Mouse (Mus musculus): ENCODE results near the gene Nt5m. TPM values are rescaled to one million over a fixed set of nuclear protein-coding genes. Genes with fewer than 3 reads are reported as not detected.

Nt5m gene
- total and polyA plus RNA-seq, 3 experiments = 26.6 to 29.1 TPM; not detected in 1

- Histone ChIP-seq H3K9ac (ENCODE audit: control insufficient read depth, low read depth, low read length, poor library complexity, severe bottlenecking) (no peak overlapping the region), H3K79me2 (ENCODE audit: control insufficient read depth, insufficient read depth, low read length, poor library complexity) (peaks cover 5% of the 10 kb centered on the region), H3K4me1 (ENCODE audit: control insufficient read depth in 1 of 2, insufficient read depth in 2 of 2, low read length in 2 of 2) (peaks cover 0 to 2% of the 10 kb centered on the region in 2 experiments; a peak in 2 of 4 replicates), H3K4me3 (ENCODE audit: control insufficient read depth in 1 of 2, insufficient read depth in 1 of 2, low read depth in 2 of 2, low read length in 2 of 2) (no peak overlapping the region), H3K27me3 (ENCODE audit: control insufficient read depth in 1 of 2, insufficient read depth in 2 of 2, low read length in 2 of 2) (no peaks in the 10 kb centered on the region), H3K9me3 (replicated peaks; ENCODE audit: insufficient read depth, low read length) (no peaks in the 10 kb centered on the region), H3K27ac (ENCODE audit: control insufficient read depth, low read depth, low read length) (no peak overlapping the region), H3K36me3 (ENCODE audit: control insufficient read depth in 1 of 2, insufficient read depth in 2 of 2, low read length in 2 of 2) (peaks cover 2 to 28% of the 10 kb centered on the region in 2 experiments)
- no peak for DNase-seq (ENCODE audit: low read depth, low spot score)
- TF ChIP-seq POLR2AphosphoS2 (IDR thresholded peaks at IDR 0.05; ENCODE audit: low read length) (no peak), MYB (IDR thresholded peaks at IDR 0.05; ENCODE audit: low read depth, low read length) (no peak), HCFC1 (IDR thresholded peaks at IDR 0.05; ENCODE audit: low read depth, low read length) (no peak), ZKSCAN1 (IDR thresholded peaks at IDR 0.05; ENCODE audit: low read depth, low read length) (no peak), ZNF384 (IDR thresholded peaks at IDR 0.05; ENCODE audit: low read depth, low read length) (no peak), CHD1 (IDR thresholded peaks at IDR 0.05; ENCODE audit: low read depth, low read length) (no peak), CTCF (IDR thresholded peaks at IDR 0.05 in 2 of 3, conservative IDR thresholded peaks at IDR 0.05 in 1 of 3; ENCODE audit: control insufficient read depth in 1 of 3, insufficient read depth in 1 of 3, low read depth in 2 of 3, low read length in 3 of 3, poor library complexity in 1 of 3, severe bottlenecking in 1 of 3) (no peak)
Measured at GRCm38 (mm10) chr11:59803516-59803915, 35.7 kb upstream of the Nt5m start.

GRCm38 (mm10) chr11:59804409-59805110 is 34.7 kb upstream of the Nt5m start:
- Histone ChIP-seq H3K27ac (ENCODE audit: control insufficient read depth, low read depth, low read length) (no peak overlapping the region), H3K27me3 (ENCODE audit: control insufficient read depth in 1 of 2, insufficient read depth in 2 of 2, low read length in 2 of 2) (no peaks in the 10 kb centered on the region), H3K4me3 (ENCODE audit: control insufficient read depth in 1 of 2, insufficient read depth in 1 of 2, low read depth in 2 of 2, low read length in 2 of 2) (no peak overlapping the region), H3K79me2 (ENCODE audit: control insufficient read depth, insufficient read depth, low read length, poor library complexity) (peaks cover 13% of the 10 kb centered on the region), H3K4me1 (ENCODE audit: control insufficient read depth in 1 of 2, insufficient read depth in 2 of 2, low read length in 2 of 2) (peaks cover 0 to 6% of the 10 kb centered on the region in 2 experiments; a peak in 2 of 4 replicates), H3K36me3 (ENCODE audit: control insufficient read depth in 1 of 2, insufficient read depth in 2 of 2, low read length in 2 of 2) (peaks cover 5 to 22% of the 10 kb centered on the region in 2 experiments), H3K9ac (ENCODE audit: control insufficient read depth, low read depth, low read length, poor library complexity, severe bottlenecking) (no peak overlapping the region), H3K9me3 (replicated peaks; ENCODE audit: insufficient read depth, low read length) (no peaks in the 10 kb centered on the region)
- no peak for TF ChIP-seq TAL1 (IDR thresholded peaks at IDR 0.05; ENCODE audit: low read length)
- no peak for TF ChIP-seq JUND (IDR thresholded peaks at IDR 0.05; ENCODE audit: low read depth, low read length)
- TF ChIP-seq CHD1 (IDR thresholded peaks at IDR 0.05; ENCODE audit: low read depth, low read length) = no peak
- TF ChIP-seq NELFE (IDR thresholded peaks at IDR 0.05; ENCODE audit: low read depth, low read length) = no peak
- no peak for TF ChIP-seq ELF1 (IDR thresholded peaks at IDR 0.05; ENCODE audit: low read depth, low read length)
- no peak for TF ChIP-seq POLR2AphosphoS5 (IDR thresholded peaks at IDR 0.05; ENCODE audit: borderline replicate concordance, low read depth, low read length)
- no peak for TF ChIP-seq GATA1 (IDR thresholded peaks at IDR 0.05; ENCODE audit: low read depth, low read length)
- TF ChIP-seq KAT2A (conservative IDR thresholded peaks at IDR 0.05; ENCODE audit: low read depth, low read length) = no peak
- no peak for TF ChIP-seq ZKSCAN1 (IDR thresholded peaks at IDR 0.05; ENCODE audit: low read depth, low read length)
- TF ChIP-seq CHD2 (IDR thresholded peaks at IDR 0.05; ENCODE audit: low read length) = no peak
- no peak for TF ChIP-seq ZMIZ1 (IDR thresholded peaks at IDR 0.05; ENCODE audit: low read depth, low read length)
- no peak for TF ChIP-seq MAFK (IDR thresholded peaks at IDR 0.05; ENCODE audit: borderline replicate concordance, low read depth, low read length)
- TF ChIP-seq SMC3 (IDR thresholded peaks at IDR 0.05; ENCODE audit: low read depth, low read length) = no peak
- TF ChIP-seq USF1 (IDR thresholded peaks at IDR 0.05; ENCODE audit: low read depth, low read length) = no peak
- no peak for TF ChIP-seq TBP (IDR thresholded peaks at IDR 0.05; ENCODE audit: low read depth, low read length)
- no peak for DNase-seq (ENCODE audit: low read depth, low spot score)

Measured in MEL (cell line).